ENCODE assay signal across 11 mouse cellular contexts in genomic region chr12:116425392-116425791, GRCm38 (mm10).
"Had no signal": no experiment of that assay in that cellular context is flagged by ENCODE, and none has a peak within 500 bp of the region (broad histone marks: within the 10 kb centered on the region; RNA-seq: fewer than 3 reads in every experiment).

No protein-coding gene starts in this region.

- ATAC-seq: midbrain, embryonic 16.5 days had no signal

- H3K9me3 ChIP-seq: limb, embryonic 13.5 days; midbrain, embryonic 12.5 days had no signal

- H3K4me3 ChIP-seq: limb, embryonic 13.5 days; midbrain, embryonic 12.5 days had no signal

- H3K4me2 ChIP-seq: limb, embryonic 13.5 days; midbrain, embryonic 12.5 days had no signal

- H3K27ac ChIP-seq: kidney, postnatal 0 days; limb, embryonic 13.5 days; liver, embryonic 14.5 days; midbrain, embryonic 12.5 days had no signal

- DNase-seq: kidney, adult 9 months; kidney, postnatal 36 days; left cerebral cortex, postnatal 4 days; lung, adult 18-20 months; thymus, adult 2 months; thymus, postnatal 25 days had no signal

- H3K4me1 ChIP-seq: limb, embryonic 13.5 days; midbrain, embryonic 12.5 days had no signal

- H3K27me3 ChIP-seq: limb, embryonic 13.5 days; midbrain, embryonic 12.5 days had no signal

- H3K9ac ChIP-seq: limb, embryonic 13.5 days; liver, embryonic 14.5 days; midbrain, embryonic 12.5 days had no signal
